Mouse (Mus musculus) kidney, adult 2 months (tissue): ENCODE results near the gene Vwce. TPM values are rescaled to one million over a fixed set of nuclear protein-coding genes. Genes with fewer than 3 reads are reported as not detected.

Experiments
- DNase-seq: peaks from one replicate; pipeline ENCODE4 v3.0.0; 2021
- H3K27ac ChIP-seq: fragments of 200-500 bp; 2 replicates; pipeline ENCODE4 v1.5.1; 2012; ENCODE audit warnings: low read depth, low read length, control low read depth, inconsistent platforms; ENCODE audit not compliant: insufficient read depth
- H3K27me3 ChIP-seq: fragments of 200-500 bp; replicated peaks from 2 replicates; pipeline ENCODE4 v1.6.1; 2012; ENCODE audit warnings: mild to moderate bottlenecking, moderate library complexity, low read length, inconsistent platforms; ENCODE audit not compliant: control insufficient read depth, insufficient read depth
- H3K36me3 ChIP-seq: fragments of 200-500 bp; 2 replicates; pipeline ENCODE4 v1.6.1; 2012; ENCODE audit warnings: mild to moderate bottlenecking, moderate library complexity, low read length, inconsistent platforms; ENCODE audit not compliant: control insufficient read depth, insufficient read depth
- H3K4me1 ChIP-seq: fragments of 200-500 bp; 2 replicates; pipeline ENCODE4 v1.6.1; 2011; ENCODE audit warnings: low read length; ENCODE audit not compliant: control insufficient read depth, insufficient read depth
- H3K4me3 ChIP-seq: fragments of 200-500 bp; 2 replicates; pipeline ENCODE4 v1.5.1; 2011; ENCODE audit warnings: mild to moderate bottlenecking, low read depth, low read length, control low read depth; ENCODE audit not compliant: insufficient read depth
- CTCF ChIP-seq: fragments of 200-500 bp; conservative IDR thresholded peaks from 2 replicates; pipeline ENCODE4 v1.5.1; 2011; ENCODE audit warnings: low read depth, mild to moderate bottlenecking, control low read depth, low read length, moderate library complexity, mixed read lengths; ENCODE audit not compliant: insufficient read depth, insufficient read length
- POLR2A ChIP-seq: fragments of 200-500 bp; IDR thresholded peaks from one replicate; pipeline ENCODE4 v1.6.1; 2011; ENCODE audit warnings: low read depth, low read length, control low read depth
- WGBS: fragments of 180-500 bp; shearing (Covaris S2); methylation state at CpG from one replicate; pipeline ENCODE4 v1.1.7; 2018; 5-methylcytosine and 5-hydroxymethylcytosine counted together
- polyA plus RNA-seq: library from polyadenylated mRNA; depleted of rRNA; stranded (reverse); fragments of >200 nt; gene quantifications from 2 replicates; pipeline ENCODE4 v1.2.3, GENCODE M21; 2012

Gene Vwce
- polyA plus RNA-seq, 1 experiment: 15.3 TPM

GRCm38 (mm10) chr19:10691660-10692059 lies 57.6 kb downstream of the Vwce start:
- DNase-seq: no peak
- H3K36me3 ChIP-seq: no peaks in the 10 kb centered on the region
- H3K27ac ChIP-seq: peak overlapping the region; percentile 93
- no peaks in the 10 kb centered on the region for H3K27me3 ChIP-seq
- WGBS: 68% methylated on average over 3 of the region's 3 CpGs
- H3K4me1 ChIP-seq: peaks cover 45% of the 10 kb centered on the region
- H3K4me3 ChIP-seq: no peak overlapping the region
- TF ChIP-seq POLR2A (no peak), CTCF (no peak)

GRCm38 (mm10) chr19:10692361-10692760 lies 58.3 kb downstream of the Vwce start:
- Histone ChIP-seq H3K4me3 (no peak overlapping the region), H3K4me1 (peaks cover 45% of the 10 kb centered on the region), H3K36me3 (no peaks in the 10 kb centered on the region), H3K27me3 (no peaks in the 10 kb centered on the region), H3K27ac (peak overlapping the region; percentile 93)
- DNase-seq: peak; percentile 82
- no peak for TF ChIP-seq POLR2A
- no peak for TF ChIP-seq CTCF
- 69% methylated on average over 4 of the region's 4 CpGs for WGBS

GRCm38 (mm10) chr19:10693926-10694682 lies 60.1 kb downstream of the Vwce start:
- Histone ChIP-seq H3K36me3 (no peaks in the 10 kb centered on the region), H3K4me1 (peaks cover 53% of the 10 kb centered on the region), H3K4me3 (no peak overlapping the region), H3K27ac (peak overlapping the region; percentile 51; the same call in 1 of the 2 replicates), H3K27me3 (no peaks in the 10 kb centered on the region)
- WGBS: 56% methylated on average over 10 of the region's 10 CpGs
- peak; percentile 79 for DNase-seq
- TF ChIP-seq POLR2A (no peak), CTCF (no peak)

- no peaks in the 10 kb centered on the region for H3K27me3 ChIP-seq
- H3K36me3 ChIP-seq: no peaks in the 10 kb centered on the region
- H3K27ac ChIP-seq: no peak overlapping the region
- TF ChIP-seq POLR2A: no peak
- no peak for TF ChIP-seq CTCF
- H3K4me1 ChIP-seq: peaks cover 53% of the 10 kb centered on the region
- DNase-seq: no peak
- 61% methylated on average over 7 of the region's 7 CpGs for WGBS
- no peak overlapping the region for H3K4me3 ChIP-seq
Measured at GRCm38 (mm10) chr19:10695801-10696200, 61.8 kb downstream of the Vwce start.

- WGBS: 62% methylated on average over 9 of the region's 9 CpGs
- no peaks in the 10 kb centered on the region for H3K27me3 ChIP-seq
- no peak overlapping the region for H3K4me3 ChIP-seq
- H3K27ac ChIP-seq: no peak overlapping the region
- TF ChIP-seq POLR2A: no peak
- no peak for TF ChIP-seq CTCF
- peaks cover 45% of the 10 kb centered on the region for H3K4me1 ChIP-seq
- DNase-seq: no peak
- no peaks in the 10 kb centered on the region for H3K36me3 ChIP-seq
Measured at GRCm38 (mm10) chr19:10698131-10698991, 64.3 kb downstream of the Vwce start.

- H3K27me3 ChIP-seq: no peaks in the 10 kb centered on the region
- no peak for TF ChIP-seq POLR2A
- TF ChIP-seq CTCF: no peak
- DNase-seq: no peak
- peaks cover 40% of the 10 kb centered on the region for H3K4me1 ChIP-seq
- no peak overlapping the region for H3K27ac ChIP-seq
- no peaks in the 10 kb centered on the region for H3K36me3 ChIP-seq
- WGBS: 69% methylated on average over 9 of the region's 9 CpGs
- H3K4me3 ChIP-seq: no peak overlapping the region
Measured at GRCm38 (mm10) chr19:10699851-10700250, 65.8 kb downstream of the Vwce start.
